Mouse (Mus musculus) thymus, adult 2 months (tissue): ENCODE measurements at regions not wholly inside any gene's neighbourhood (a gene's known extent, or its start where the extent isn't known, plus 50 kb on each side); places are given as distances from the start of the nearest gene placed in this dataset.

ENCODE experiments used
- CTCF ChIP-seq: fragments of 200-500 bp; IDR thresholded peaks from 2 replicates; pipeline ENCODE4 v1.5.1; 2012; ENCODE audit warnings: mild to moderate bottlenecking, control low read depth, low read length, moderate library complexity, borderline replicate concordance; ENCODE audit not compliant: control insufficient read depth, poor library complexity, insufficient read depth; ENCODE audit errors: extremely low read depth
- POLR2A ChIP-seq: fragments of 200-500 bp; IDR thresholded peaks from 2 replicates; pipeline ENCODE4 v1.6.1; 2012; ENCODE audit warnings: mild to moderate bottlenecking, low read length, control low read depth, moderate library complexity; ENCODE audit not compliant: control insufficient read depth, poor library complexity, insufficient read depth; ENCODE audit errors: extremely low read depth

DNA sequence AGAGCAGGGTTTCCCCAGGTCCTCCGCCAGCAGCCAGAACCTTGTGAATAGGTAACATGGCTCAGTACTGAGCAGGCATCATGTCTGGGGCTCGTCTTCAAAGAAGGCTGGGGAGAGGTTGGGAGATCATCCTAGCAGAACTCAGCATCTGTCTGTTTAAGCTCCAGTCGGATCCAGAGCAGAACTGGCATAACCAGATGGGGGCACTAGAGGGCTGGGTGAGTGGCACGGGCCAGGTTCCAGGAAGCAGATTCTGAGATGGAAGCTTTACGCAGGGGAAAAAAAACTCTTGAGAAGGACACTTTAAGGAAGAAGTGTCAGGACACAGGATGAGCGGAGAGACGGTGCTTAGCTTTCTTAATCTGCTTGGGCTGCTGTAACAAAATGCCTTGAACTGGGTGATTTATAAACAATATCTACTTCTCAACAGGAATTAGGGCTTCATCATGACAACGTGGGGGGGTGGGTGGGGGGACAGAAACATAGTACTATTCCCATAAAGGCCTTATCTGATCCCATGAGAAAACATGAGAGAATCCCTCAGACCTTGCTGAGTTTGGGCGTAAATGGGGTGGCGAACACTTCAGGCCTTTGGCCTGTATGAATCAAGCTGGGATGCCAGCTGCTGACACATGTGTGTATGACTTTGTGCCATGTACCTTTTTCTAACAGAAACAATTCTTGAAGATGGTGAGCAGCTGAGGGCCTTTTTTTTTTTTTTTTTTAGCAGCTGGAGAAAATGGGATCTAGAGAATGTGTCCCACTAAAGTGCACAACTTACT lies 69.6 kb upstream of the Creb5 start:
- TF ChIP-seq CTCF, result no peak
- no peak for TF ChIP-seq POLR2A
